Mouse (Mus musculus) midbrain, embryonic 15.5 days (tissue): ENCODE measurements around the gene Cacna1a. TPM values are rescaled to one million over a fixed set of nuclear protein-coding genes. Genes with fewer than 3 reads are reported as not detected.

Source experiments
- ATAC-seq: fragments of 200-750 bp; cut with Nextera tagmentation; replicated peaks from 2 replicates; pipeline ENCODE4 v1.8.0; 2017; ENCODE audit warnings: moderate TSS enrichment
- H3K27ac ChIP-seq: fragments of 300-500 bp; sonication (generic); 2 replicates; pipeline ENCODE4 v1.5.1; 2015; ENCODE audit warnings: mild to moderate bottlenecking, inconsistent platforms
- H3K27me3 ChIP-seq: fragments of 300-500 bp; sonication (generic); replicated peaks from 2 replicates; pipeline ENCODE4 v1.6.1; 2015; ENCODE audit warnings: inconsistent platforms
- H3K36me3 ChIP-seq: fragments of 300-500 bp; sonication (generic); replicated peaks from 2 replicates; pipeline ENCODE4 v1.6.1; 2015; ENCODE audit warnings: inconsistent platforms
- H3K4me1 ChIP-seq: fragments of 300-500 bp; sonication (generic); 2 replicates; pipeline ENCODE4 v1.6.1; 2015; ENCODE audit warnings: inconsistent platforms
- H3K4me2 ChIP-seq: fragments of 300-500 bp; sonication (generic); 2 replicates; pipeline ENCODE4 v1.6.1; 2015; ENCODE audit warnings: inconsistent platforms, mild to moderate bottlenecking, moderate library complexity
- H3K4me3 ChIP-seq: fragments of 300-500 bp; sonication (generic); 2 replicates; pipeline ENCODE4 v1.5.1; 2015; ENCODE audit warnings: mild to moderate bottlenecking, inconsistent platforms
- H3K9ac ChIP-seq: fragments of 300-500 bp; sonication (generic); 2 replicates; pipeline ENCODE4 v1.6.1; 2015; ENCODE audit warnings: mild to moderate bottlenecking, inconsistent platforms
- H3K9me3 ChIP-seq: fragments of 300-500 bp; sonication (generic); 2 replicates; pipeline ENCODE4 v1.6.1; 2016; ENCODE audit warnings: inconsistent platforms
- WGBS: fragments of 180-500 bp; shearing (Covaris S2); methylation state at CpG from one replicate; pipeline ENCODE4 v1.1.7; 2015; ENCODE audit warnings: mixed read lengths; 5-methylcytosine and 5-hydroxymethylcytosine counted together
- polyA plus RNA-seq: library from polyadenylated mRNA; unstranded; fragments of >200 nt; fragmentation: Nextera tagmentation; extraction: Ambion mirVana; gene quantifications from 2 replicates; pipeline ENCODE4 v1.2.1, GENCODE M21; 2015

The Cacna1a gene
- polyA plus RNA-seq, 1 experiment from 2014 or later, result 24.8 TPM

- ATAC-seq, result no peak
- no peak overlapping the region for H3K9ac ChIP-seq
- WGBS, result 30% methylated on average over 1 of the region's 1 CpGs
- H3K9me3 ChIP-seq, result no peaks in the 10 kb centered on the region
- H3K36me3 ChIP-seq, result peaks cover 3% of the 10 kb centered on the region
- no peak overlapping the region for H3K4me2 ChIP-seq
- H3K4me1 ChIP-seq, result no peaks in the 10 kb centered on the region
- no peaks in the 10 kb centered on the region for H3K27me3 ChIP-seq
- H3K27ac ChIP-seq, result no peak overlapping the region
- no peak overlapping the region for H3K4me3 ChIP-seq
Observed at GRCm38 (mm10) chr8:84585311-84585710, 197.1 kb downstream of the Cacna1a start.

- H3K27me3 ChIP-seq, result no peaks in the 10 kb centered on the region
- no peak overlapping the region for H3K4me2 ChIP-seq
- H3K4me1 ChIP-seq, result no peaks in the 10 kb centered on the region
- H3K9me3 ChIP-seq, result no peaks in the 10 kb centered on the region
- WGBS, result 69% methylated on average over 2 of the region's 2 CpGs
- no peak overlapping the region for H3K9ac ChIP-seq
- H3K36me3 ChIP-seq, result peaks cover 3% of the 10 kb centered on the region
- H3K27ac ChIP-seq, result no peak overlapping the region
- no peak for ATAC-seq
- H3K4me3 ChIP-seq, result no peak overlapping the region
Observed at GRCm38 (mm10) chr8:84586221-84586620, 198.0 kb downstream of the Cacna1a start.

GRCm38 (mm10) chr8:84588498-84588897 lies 200.3 kb downstream of the Cacna1a start:
- Histone ChIP-seq H3K27ac (no peak overlapping the region), H3K9me3 (no peaks in the 10 kb centered on the region), H3K4me1 (no peaks in the 10 kb centered on the region), H3K9ac (no peak overlapping the region), H3K36me3 (peaks cover 3% of the 10 kb centered on the region; the same call in 1 of the 2 replicates), H3K27me3 (no peaks in the 10 kb centered on the region), H3K4me2 (no peak overlapping the region), H3K4me3 (no peak overlapping the region)
- no peak for ATAC-seq
- 76% methylated on average over 11 of the region's 11 CpGs for WGBS

- ATAC-seq, result no peak
- H3K36me3 ChIP-seq, result no peaks in the 10 kb centered on the region; the same call in 1 of the 2 replicates
- H3K27me3 ChIP-seq, result no peaks in the 10 kb centered on the region
Observed at GRCm38 (mm10) chr8:84592015-84592662, 203.9 kb downstream of the Cacna1a start.

GRCm38 (mm10) chr8:84593143-84593542 lies 204.9 kb downstream of the Cacna1a start:
- H3K36me3 ChIP-seq, result no peaks in the 10 kb centered on the region; the same call in 1 of the 2 replicates
- no peak overlapping the region for H3K4me2 ChIP-seq
- H3K9me3 ChIP-seq, result no peaks in the 10 kb centered on the region
- H3K4me1 ChIP-seq, result no peaks in the 10 kb centered on the region
- no peak for ATAC-seq
- H3K4me3 ChIP-seq, result no peak overlapping the region
- no peak overlapping the region for H3K9ac ChIP-seq
- no peaks in the 10 kb centered on the region for H3K27me3 ChIP-seq
- H3K27ac ChIP-seq, result no peak overlapping the region
- 76% methylated on average over 1 of the region's 1 CpGs for WGBS

More at GRCm38 (mm10) chr8:84592015-84592662, 203.9 kb downstream of the Cacna1a start:
- Histone ChIP-seq H3K4me3 (no peak overlapping the region), H3K9me3 (no peaks in the 10 kb centered on the region), H3K27ac (no peak overlapping the region), H3K4me1 (no peaks in the 10 kb centered on the region), H3K9ac (no peak overlapping the region), H3K4me2 (no peak overlapping the region)
- 20% methylated on average over 15 of the region's 15 CpGs for WGBS

GRCm38 (mm10) chr8:84594099-84594780 lies 206.0 kb downstream of the Cacna1a start:
- H3K27ac ChIP-seq, result no peak overlapping the region
- H3K4me3 ChIP-seq, result no peak overlapping the region
- no peaks in the 10 kb centered on the region for H3K9me3 ChIP-seq
- 0 out of 2 replicates have a peak, but pooled peaks have one; percentile 11 for ATAC-seq
- no peak overlapping the region for H3K9ac ChIP-seq
- no peaks in the 10 kb centered on the region for H3K4me1 ChIP-seq
- H3K36me3 ChIP-seq, result no peaks in the 10 kb centered on the region; the same call in 1 of the 2 replicates
- no peak overlapping the region for H3K4me2 ChIP-seq
- WGBS, result 71% methylated on average over 9 of the region's 9 CpGs
- no peaks in the 10 kb centered on the region for H3K27me3 ChIP-seq

- Histone ChIP-seq H3K36me3 (no peaks in the 10 kb centered on the region), H3K27ac (no peak overlapping the region), H3K9ac (no peak overlapping the region), H3K4me3 (no peak overlapping the region), H3K27me3 (no peaks in the 10 kb centered on the region), H3K9me3 (no peaks in the 10 kb centered on the region), H3K4me1 (peaks cover 7% of the 10 kb centered on the region), H3K4me2 (no peak overlapping the region)
- no peak for ATAC-seq
- WGBS, result 21% methylated on average over 9 of the region's 9 CpGs
Observed at GRCm38 (mm10) chr8:84595648-84596047, 207.4 kb downstream of the Cacna1a start.

- H3K27ac ChIP-seq, result no peak overlapping the region
- ATAC-seq, result no peak
- no peak overlapping the region for H3K4me3 ChIP-seq
- H3K9me3 ChIP-seq, result no peaks in the 10 kb centered on the region
- H3K9ac ChIP-seq, result no peak overlapping the region
- 0 out of 2 replicates have a peak, but pooled peaks cover 2% of the 10 kb centered on the region for H3K27me3 ChIP-seq
- 92% methylated on average over 1 of the region's 1 CpGs for WGBS
- H3K4me1 ChIP-seq, result peaks cover 17% of the 10 kb centered on the region
- H3K36me3 ChIP-seq, result peaks cover 5% of the 10 kb centered on the region; the same call in 1 of the 2 replicates
- no peak overlapping the region for H3K4me2 ChIP-seq
Observed at GRCm38 (mm10) chr8:84599401-84599800, 211.2 kb downstream of the Cacna1a start.

GRCm38 (mm10) chr8:84600311-84600907 lies 212.2 kb downstream of the Cacna1a start:
- Histone ChIP-seq H3K9me3 (no peaks in the 10 kb centered on the region), H3K4me1 (peaks cover 17% of the 10 kb centered on the region), H3K27ac (no peak overlapping the region), H3K36me3 (peaks cover 5% of the 10 kb centered on the region; the same call in 1 of the 2 replicates), H3K27me3 (0 out of 2 replicates have a peak, but pooled peaks cover 2% of the 10 kb centered on the region), H3K9ac (peak overlapping the region; percentile 25), H3K4me3 (peak overlapping the region; percentile 23), H3K4me2 (peak overlapping the region; percentile 52)
- no peak; the same call in none of the 2 replicates for ATAC-seq
- 7% methylated on average over 26 of the region's 26 CpGs for WGBS

GRCm38 (mm10) chr8:84601221-84601751 lies 213.0 kb downstream of the Cacna1a start:
- peak overlapping the region; percentile 25 for H3K9ac ChIP-seq
- no peak overlapping the region for H3K27ac ChIP-seq
- peak; percentile 51 for ATAC-seq
- H3K36me3 ChIP-seq, result peaks cover 5% of the 10 kb centered on the region; the same call in 1 of the 2 replicates
- no peaks in the 10 kb centered on the region for H3K9me3 ChIP-seq
- peak overlapping the region; percentile 52 for H3K4me2 ChIP-seq
- 9% methylated on average over 19 of the region's 19 CpGs for WGBS
- H3K27me3 ChIP-seq, result 0 out of 2 replicates have a peak, but pooled peaks cover 2% of the 10 kb centered on the region
- peaks cover 17% of the 10 kb centered on the region for H3K4me1 ChIP-seq
- peak overlapping the region; percentile 23 for H3K4me3 ChIP-seq

GRCm38 (mm10) chr8:84614512-84615223 lies 226.4 kb downstream of the Cacna1a start:
- Histone ChIP-seq H3K9ac (no peak overlapping the region), H3K9me3 (no peaks in the 10 kb centered on the region), H3K4me1 (peaks cover 3% of the 10 kb centered on the region; the same call in 1 of the 2 replicates), H3K4me2 (no peak overlapping the region), H3K4me3 (no peak overlapping the region), H3K27me3 (0 out of 2 replicates have a peak, but pooled peaks cover 5% of the 10 kb centered on the region), H3K27ac (no peak overlapping the region), H3K36me3 (0 out of 2 replicates have a peak, but pooled peaks cover 8% of the 10 kb centered on the region)
- no peak for ATAC-seq
- 32% methylated on average over 16 of the region's 16 CpGs for WGBS
